Mouse (Mus musculus) brain, embryonic 14.5 days (tissue): ENCODE results near the gene Pigm.

Source experiments
- CTCF ChIP-seq: fragments of 200-500 bp; IDR thresholded peaks from 2 replicates; pipeline ENCODE4 v1.5.1; 2012; ENCODE audit warnings: inconsistent platforms, mild to moderate bottlenecking, moderate library complexity, borderline replicate concordance; ENCODE audit not compliant: insufficient read depth, insufficient read length; ENCODE audit errors: extremely low read depth
- POLR2A ChIP-seq: fragments of 200-500 bp; IDR thresholded peaks from 2 replicates; pipeline ENCODE4 v1.6.1; 2012; ENCODE audit warnings: mild to moderate bottlenecking, inconsistent platforms, borderline replicate concordance; ENCODE audit not compliant: poor library complexity, insufficient read depth, insufficient read length, severe bottlenecking; ENCODE audit errors: extremely low read depth

DNA sequence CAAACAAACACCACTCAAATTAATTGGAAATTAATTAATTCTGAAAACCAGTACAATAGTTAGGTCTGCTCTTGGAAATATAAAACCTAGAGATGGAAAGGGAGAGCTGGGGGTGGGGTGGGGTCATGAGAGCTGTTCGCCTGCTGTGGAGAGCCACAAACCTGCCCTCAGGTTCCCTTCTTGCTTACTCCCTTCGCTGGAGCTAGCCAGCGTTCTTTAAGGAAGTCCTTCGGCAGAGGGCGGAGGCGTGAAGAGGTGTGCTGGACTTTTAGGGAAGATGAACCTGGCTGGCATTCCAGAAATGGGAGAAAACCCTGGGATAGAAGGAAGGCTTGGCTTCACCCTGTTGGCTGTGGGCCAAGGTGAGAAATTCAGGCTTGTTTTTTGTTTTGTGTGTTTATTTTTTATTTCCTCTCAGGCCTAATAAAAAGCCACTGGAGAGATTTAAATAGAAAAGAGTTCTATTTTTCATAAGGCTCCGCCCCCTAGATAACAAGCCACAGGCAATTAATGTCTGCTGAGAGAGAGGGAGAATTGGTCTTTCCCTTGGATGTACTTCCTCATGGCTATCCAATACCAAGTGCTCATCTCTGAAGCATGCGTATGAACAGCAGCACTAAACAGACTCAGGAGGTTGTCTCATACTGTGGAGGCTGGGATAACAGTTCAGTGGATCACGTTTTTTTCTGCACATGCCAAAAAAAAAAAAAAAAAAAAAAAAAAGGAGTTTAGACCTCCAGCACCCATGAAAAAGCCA lies 20.8 kb downstream of the Pigm start:
- TF ChIP-seq CTCF (no peak), POLR2A (no peak)
